Comparison of ENCODE assay signal across 15 mouse cellular contexts in the genomic region with DNA sequence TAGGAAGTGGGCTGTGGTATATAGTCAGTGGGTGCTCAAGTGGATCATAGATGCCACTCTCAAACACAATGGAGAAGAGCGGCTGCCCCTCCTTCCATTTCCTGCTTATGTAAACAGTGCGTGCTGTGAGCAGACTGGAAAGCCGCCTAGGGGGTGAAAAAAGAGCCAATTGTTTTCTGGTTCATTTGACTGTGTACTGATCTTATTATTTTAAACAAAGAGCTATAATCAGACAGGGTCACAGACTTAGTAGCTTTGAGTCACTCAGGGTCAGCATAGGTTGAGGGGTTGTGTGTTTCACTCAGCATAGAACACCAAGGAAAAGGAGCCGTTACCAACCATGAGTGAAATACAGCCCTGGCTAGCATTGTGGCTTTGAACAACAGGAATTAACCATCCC.
DNase-seq lines count a peak whose midpoint lies in the region; ATAC-seq and TF ChIP-seq lines count a peak whose summit lies in the region.
"Had no signal": no experiment of that assay in that cellular context is flagged by ENCODE, and none has a peak within 500 bp of the region (broad histone marks: within the 10 kb centered on the region; RNA-seq: fewer than 3 reads in every experiment).

No protein-coding gene starts in this region.

- no peak for DNase-seq in forebrain, embryonic 11.5 days (ENCODE audit: low spot score)
- DNase-seq in midbrain, embryonic 10.5 days (ENCODE audit: low spot score), result peak; percentile 18
- no peak for DNase-seq in midbrain, postnatal 0 days (ENCODE audit: low spot score)
- DNase-seq in embryonic facial prominence, embryonic 14.5 days (ENCODE audit: low spot score), result peak; percentile 10
- DNase-seq in layer of hippocampus, postnatal 10 days (ENCODE audit: low spot score in 2 of 2), result no peak
- DNase-seq: adrenal gland, postnatal 25 days; cerebellum, postnatal 10 days; gastrocnemius, postnatal 25 days; kidney, postnatal 10 days; right cerebral cortex, adult 18-20 months had no signal

- 9% methylated on average over 4 of the region's 4 CpGs for WGBS in forebrain, embryonic 11.5 days
- WGBS in forebrain, embryonic 13.5 days, result 5% methylated on average over 4 of the region's 4 CpGs
- WGBS in midbrain, embryonic 10.5 days, result 6% methylated on average over 4 of the region's 4 CpGs
- 25% methylated on average over 4 of the region's 4 CpGs for WGBS in midbrain, postnatal 0 days
- 26% methylated on average over 4 of the region's 4 CpGs for WGBS in embryonic facial prominence, embryonic 14.5 days
- 4% methylated on average over 4 of the region's 4 CpGs for WGBS in neural tube, embryonic 14.5 days

- peaks cover 4% of the 10 kb centered on the region; the same call in 1 of the 2 replicates for H3K4me1 ChIP-seq in forebrain, embryonic 11.5 days (replicated peaks; ENCODE audit: control insufficient read depth, insufficient read depth, low read length)
- H3K4me1 ChIP-seq in forebrain, embryonic 13.5 days, result 0 out of 2 replicates have a peak, but pooled peaks cover 5% of the 10 kb centered on the region
- peaks cover 13% of the 10 kb centered on the region for H3K4me1 ChIP-seq in midbrain, embryonic 10.5 days
- no peaks in the 10 kb centered on the region for H3K4me1 ChIP-seq in midbrain, postnatal 0 days (ENCODE audit: insufficient read depth, low read length)
- no peaks in the 10 kb centered on the region for H3K4me1 ChIP-seq in embryonic facial prominence, embryonic 14.5 days (ENCODE audit: control insufficient read depth, insufficient read depth, low read length)
- no peaks in the 10 kb centered on the region for H3K4me1 ChIP-seq in neural tube, embryonic 14.5 days (ENCODE audit: control insufficient read depth, insufficient read depth, low read length)
- H3K4me1 ChIP-seq: heart, embryonic 13.5 days; megakaryocyte, embryonic 14.5 days had no signal

- no peaks in the 10 kb centered on the region; the same call in 1 of the 2 replicates for H3K9me3 ChIP-seq in forebrain, embryonic 11.5 days (ENCODE audit: control insufficient read depth, low read length)
- H3K9me3 ChIP-seq in forebrain, embryonic 13.5 days (replicated peaks), result 0 out of 2 replicates have a peak, but pooled peaks cover 5% of the 10 kb centered on the region
- H3K9me3 ChIP-seq in midbrain, embryonic 10.5 days (replicated peaks), result no peaks in the 10 kb centered on the region
- no peaks in the 10 kb centered on the region for H3K9me3 ChIP-seq in midbrain, postnatal 0 days (ENCODE audit: low read length)
- H3K9me3 ChIP-seq in embryonic facial prominence, embryonic 14.5 days (ENCODE audit: control insufficient read depth, low read length), result no peaks in the 10 kb centered on the region
- H3K9me3 ChIP-seq in neural tube, embryonic 14.5 days (ENCODE audit: control insufficient read depth, low read length), result 0 out of 2 replicates have a peak, but pooled peaks cover 4% of the 10 kb centered on the region
- H3K9me3 ChIP-seq: heart, embryonic 13.5 days had no signal

- H3K4me2 ChIP-seq in forebrain, embryonic 11.5 days (ENCODE audit: low read depth, low read length, severe bottlenecking), result no peak overlapping the region
- no peak overlapping the region for H3K4me2 ChIP-seq in forebrain, embryonic 13.5 days
- no peak overlapping the region for H3K4me2 ChIP-seq in midbrain, postnatal 0 days (ENCODE audit: low read depth, low read length, poor library complexity, severe bottlenecking)
- H3K4me2 ChIP-seq in embryonic facial prominence, embryonic 14.5 days (ENCODE audit: low read depth, low read length), result no peak overlapping the region
- H3K4me2 ChIP-seq in neural tube, embryonic 14.5 days (ENCODE audit: low read depth, low read length), result no peak overlapping the region
- H3K4me2 ChIP-seq: heart, embryonic 13.5 days had no signal

- H3K9ac ChIP-seq in forebrain, embryonic 11.5 days (ENCODE audit: low read length), result no peak overlapping the region
- H3K9ac ChIP-seq in forebrain, embryonic 13.5 days, result no peak overlapping the region
- no peak overlapping the region for H3K9ac ChIP-seq in midbrain, postnatal 0 days (replicated peaks; ENCODE audit: low read length, poor library complexity, severe bottlenecking)
- no peak overlapping the region for H3K9ac ChIP-seq in embryonic facial prominence, embryonic 14.5 days (ENCODE audit: low read depth, low read length)
- no peak overlapping the region for H3K9ac ChIP-seq in neural tube, embryonic 14.5 days (replicated peaks; ENCODE audit: low read depth, low read length)
- H3K9ac ChIP-seq: heart, embryonic 13.5 days had no signal

- H3K27me3 ChIP-seq in forebrain, embryonic 11.5 days (ENCODE audit: control insufficient read depth, insufficient read depth, low read length), result no peaks in the 10 kb centered on the region
- no peaks in the 10 kb centered on the region for H3K27me3 ChIP-seq in forebrain, embryonic 13.5 days
- peaks cover 15% of the 10 kb centered on the region for H3K27me3 ChIP-seq in midbrain, embryonic 10.5 days (ENCODE audit: low read depth, poor library complexity, severe bottlenecking)
- H3K27me3 ChIP-seq in midbrain, postnatal 0 days (ENCODE audit: insufficient read depth, low read length), result no peaks in the 10 kb centered on the region
- H3K27me3 ChIP-seq in embryonic facial prominence, embryonic 14.5 days (replicated peaks; ENCODE audit: control insufficient read depth, insufficient read depth, low read length), result no peaks in the 10 kb centered on the region
- H3K27me3 ChIP-seq in neural tube, embryonic 14.5 days (ENCODE audit: control insufficient read depth, insufficient read depth, low read length), result no peaks in the 10 kb centered on the region
- H3K27me3 ChIP-seq: heart, embryonic 13.5 days; megakaryocyte, embryonic 14.5 days had no signal

- peak; percentile 69; the same call in 1 of the 2 replicates for ATAC-seq in forebrain, embryonic 11.5 days (replicated peaks; ENCODE audit: low FRiP score)
- ATAC-seq in forebrain, embryonic 13.5 days, result no peak; the same call in 1 of the 2 replicates
- ATAC-seq in midbrain, postnatal 0 days (ENCODE audit: low FRiP score), result no peak
- no peak for ATAC-seq in embryonic facial prominence, embryonic 14.5 days (ENCODE audit: low read depth)
- ATAC-seq in neural tube, embryonic 14.5 days (ENCODE audit: low read depth), result 0 out of 2 replicates have a peak, but pooled peaks have one; percentile 34
- ATAC-seq in megakaryocyte, adult 5-6 weeks (ENCODE audit: poor library complexity, severe bottlenecking), result no peak

- H3K4me3 ChIP-seq in forebrain, embryonic 11.5 days (ENCODE audit: low read depth, low read length), result no peak overlapping the region
- H3K4me3 ChIP-seq in forebrain, embryonic 13.5 days, result no peak overlapping the region
- H3K4me3 ChIP-seq in midbrain, embryonic 10.5 days, result no peak overlapping the region
- H3K4me3 ChIP-seq in midbrain, postnatal 0 days (ENCODE audit: low read depth, low read length), result no peak overlapping the region
- no peak overlapping the region for H3K4me3 ChIP-seq in embryonic facial prominence, embryonic 14.5 days (ENCODE audit: low read depth, low read length)
- H3K4me3 ChIP-seq in neural tube, embryonic 14.5 days (ENCODE audit: low read depth, low read length), result no peak overlapping the region
- H3K4me3 ChIP-seq: heart, embryonic 13.5 days; megakaryocyte, embryonic 14.5 days had no signal

- H3K36me3 ChIP-seq in forebrain, embryonic 11.5 days (ENCODE audit: control insufficient read depth, insufficient read depth, low read length), result no peaks in the 10 kb centered on the region
- H3K36me3 ChIP-seq in forebrain, embryonic 13.5 days (ENCODE audit: poor library complexity, severe bottlenecking), result no peaks in the 10 kb centered on the region
- H3K36me3 ChIP-seq in midbrain, embryonic 10.5 days, result no peaks in the 10 kb centered on the region
- H3K36me3 ChIP-seq in midbrain, postnatal 0 days (ENCODE audit: insufficient read depth, low read length), result no peaks in the 10 kb centered on the region
- H3K36me3 ChIP-seq in embryonic facial prominence, embryonic 14.5 days (ENCODE audit: control insufficient read depth, insufficient read depth, low read length), result no peaks in the 10 kb centered on the region
- no peaks in the 10 kb centered on the region for H3K36me3 ChIP-seq in neural tube, embryonic 14.5 days (ENCODE audit: control insufficient read depth, insufficient read depth, low read length)
- H3K36me3 ChIP-seq: heart, embryonic 13.5 days had no signal

- TF ChIP-seq CTCF in midbrain, postnatal 0 days (IDR thresholded peaks at IDR 0.05), result no peak

- no peak overlapping the region for H3K27ac ChIP-seq in forebrain, embryonic 11.5 days (ENCODE audit: low read depth, low read length)
- H3K27ac ChIP-seq in forebrain, embryonic 13.5 days, result no peak overlapping the region
- no peak overlapping the region for H3K27ac ChIP-seq in midbrain, embryonic 10.5 days (replicated peaks)
- no peak overlapping the region for H3K27ac ChIP-seq in midbrain, postnatal 0 days (ENCODE audit: low read depth, low read length)
- H3K27ac ChIP-seq in embryonic facial prominence, embryonic 14.5 days (replicated peaks; ENCODE audit: low read depth, low read length), result no peak overlapping the region
- no peak overlapping the region for H3K27ac ChIP-seq in neural tube, embryonic 14.5 days (ENCODE audit: low read depth, low read length)
- H3K27ac ChIP-seq: heart, embryonic 13.5 days had no signal

Comparison
In these comparisons a context has a peak if more than half of its experiments do, and no peak if none do; other contexts are left out.
1. ATAC-seq: peak in forebrain, embryonic 11.5 days (single experiment) and neural tube, embryonic 14.5 days (single experiment); none in forebrain, embryonic 13.5 days (single experiment), midbrain, postnatal 0 days (single experiment), embryonic facial prominence, embryonic 14.5 days (single experiment) and megakaryocyte, adult 5-6 weeks (single experiment).
2. DNase-seq: peak in midbrain, embryonic 10.5 days (single experiment) and embryonic facial prominence, embryonic 14.5 days (single experiment); none in forebrain, embryonic 11.5 days (single experiment), midbrain, postnatal 0 days (single experiment) and layer of hippocampus, postnatal 10 days (0 of 2).